In genomic region chr9:57149021-57149420, GRCm38 (mm10) we compare ENCODE assay signal across 8 mouse cellular contexts. TPM values are rescaled to one million over a fixed set of nuclear protein-coding genes. Genes with fewer than 3 reads are reported as not detected.
DNase-seq lines count a peak whose midpoint lies in the region; ATAC-seq lines count a peak whose summit lies in the region.

No protein-coding gene starts in this region.

- H3K36me3 ChIP-seq in heart, embryonic 10.5 days, result peaks cover 8% of the 10 kb centered on the region; the same call in 1 of the 2 replicates
- no peaks in the 10 kb centered on the region for H3K36me3 ChIP-seq in forebrain, embryonic 15.5 days
- no peaks in the 10 kb centered on the region for H3K36me3 ChIP-seq in liver, embryonic 16.5 days (ENCODE audit: control insufficient read depth, insufficient read depth)

- no peaks in the 10 kb centered on the region for H3K9me3 ChIP-seq in heart, embryonic 10.5 days
- no peaks in the 10 kb centered on the region for H3K9me3 ChIP-seq in forebrain, embryonic 15.5 days
- no peaks in the 10 kb centered on the region for H3K9me3 ChIP-seq in liver, embryonic 16.5 days (replicated peaks; ENCODE audit: control insufficient read depth, low read length)

- peaks cover 15% of the 10 kb centered on the region for H3K4me1 ChIP-seq in heart, embryonic 10.5 days
- H3K4me1 ChIP-seq in forebrain, embryonic 15.5 days, result peaks cover 21% of the 10 kb centered on the region
- peaks cover 8% of the 10 kb centered on the region for H3K4me1 ChIP-seq in liver, embryonic 16.5 days (ENCODE audit: control insufficient read depth, low read depth, low read length)

- 69% methylated on average over 6 of the region's 6 CpGs for WGBS in heart, embryonic 10.5 days
- 65% methylated on average over 6 of the region's 6 CpGs for WGBS in forebrain, embryonic 15.5 days
- WGBS in liver, embryonic 16.5 days (ENCODE audit: insufficient replicate concordance), result 65% methylated on average over 6 of the region's 6 CpGs

- H3K9ac ChIP-seq in forebrain, embryonic 15.5 days (replicated peaks), result peak overlapping the region; percentile 73
- H3K9ac ChIP-seq in liver, embryonic 16.5 days (ENCODE audit: low read depth, low read length), result no peak overlapping the region; the same call in 1 of the 2 replicates

- H3K27ac ChIP-seq in heart, embryonic 10.5 days, result peak overlapping the region; percentile 89; the same call in 1 of the 2 replicates
- peak overlapping the region; percentile 91 for H3K27ac ChIP-seq in forebrain, embryonic 15.5 days (replicated peaks)
- H3K27ac ChIP-seq in liver, embryonic 16.5 days (ENCODE audit: low read length), result no peak overlapping the region

- H3K27me3 ChIP-seq in heart, embryonic 10.5 days (ENCODE audit: insufficient read depth, poor library complexity, severe bottlenecking), result no peaks in the 10 kb centered on the region
- H3K27me3 ChIP-seq in forebrain, embryonic 15.5 days, result no peaks in the 10 kb centered on the region
- H3K27me3 ChIP-seq in liver, embryonic 16.5 days (ENCODE audit: control insufficient read depth, insufficient read depth, low read depth, low read length), result no peaks in the 10 kb centered on the region

- H3K4me2 ChIP-seq in forebrain, embryonic 15.5 days (replicated peaks), result peak overlapping the region; percentile 81
- peak overlapping the region; percentile 65 for H3K4me2 ChIP-seq in liver, embryonic 16.5 days (ENCODE audit: low read depth, low read length)

- no peak for ATAC-seq in forebrain, embryonic 15.5 days (replicated peaks)
- no peak for ATAC-seq in liver, embryonic 16.5 days (ENCODE audit: low read depth)

- peak overlapping the region; percentile 66 for H3K4me3 ChIP-seq in heart, embryonic 10.5 days
- H3K4me3 ChIP-seq in forebrain, embryonic 15.5 days, result peak overlapping the region; percentile 57
- H3K4me3 ChIP-seq in liver, embryonic 16.5 days (ENCODE audit: low read depth, low read length), result peak overlapping the region; percentile 62

- DNase-seq in heart, embryonic 10.5 days (ENCODE audit: low spot score), result no peak
- DNase-seq in heart, adult 9 months (ENCODE audit: low spot score in 2 of 2), result no peak
- DNase-seq in B cell, adult 2 months, result peak; percentile 38 to 42
- DNase-seq in right cerebral cortex, postnatal 10 days (ENCODE audit: low spot score in 2 of 2), result no peak
- no peak for DNase-seq in ovary, postnatal 36 days (ENCODE audit: low spot score)
- no peak for DNase-seq in adrenal gland, adult 2 months

RNA-seq across cellular contexts. Expression of gene Neil1, which starts 0.9 kb away (rescaled TPM):
- polyA plus RNA-seq in heart, embryonic 10.5 days (2016; fragmentation: Nextera tagmentation; extraction: Ambion mirVana), result 4.5 TPM in 2 replicates
- polyA plus RNA-seq in forebrain, embryonic 15.5 days (2015; fragmentation: Nextera tagmentation; extraction: Ambion mirVana), result 7.8 and 8.8 TPM in 2 replicates
- 1.9 and 2.3 TPM in 2 replicates for polyA plus RNA-seq in liver, embryonic 16.5 days (2015; fragmentation: Nextera tagmentation; extraction: Ambion mirVana)
- total RNA-seq in adrenal gland, adult 2 months (2021), result 10 to 100 TPM; 10.3 TPM
- 17.7 and 22.5 TPM in 2 replicates for polyA plus RNA-seq in adrenal gland, adult 2 months (2012; rRNA removed)

RNA-seq across cellular contexts. Expression of gene Commd4, which starts 9.1 kb away (rescaled TPM):
- polyA plus RNA-seq in heart, embryonic 10.5 days (2016; fragmentation: Nextera tagmentation; extraction: Ambion mirVana), result 79.9 and 92.8 TPM in 2 replicates
- 171 and 182 TPM in 2 replicates for polyA plus RNA-seq in forebrain, embryonic 15.5 days (2015; fragmentation: Nextera tagmentation; extraction: Ambion mirVana)
- polyA plus RNA-seq in liver, embryonic 16.5 days (2015; fragmentation: Nextera tagmentation; extraction: Ambion mirVana), result 43.8 and 50.3 TPM in 2 replicates
- total RNA-seq in adrenal gland, adult 2 months (2021), result 10 to 100 TPM; 47.5 to 59.8 TPM
- 176 and 182 TPM in 2 replicates for polyA plus RNA-seq in adrenal gland, adult 2 months (2012; rRNA removed)

RNA-seq across cellular contexts. Expression of gene Man2c1, which starts 18.5 kb away (rescaled TPM):
- polyA plus RNA-seq in heart, embryonic 10.5 days (2016; fragmentation: Nextera tagmentation; extraction: Ambion mirVana), result 73.7 and 78.3 TPM in 2 replicates
- 72.4 and 74.3 TPM in 2 replicates for polyA plus RNA-seq in forebrain, embryonic 15.5 days (2015; fragmentation: Nextera tagmentation; extraction: Ambion mirVana)
- 18.6 and 21.2 TPM in 2 replicates for polyA plus RNA-seq in liver, embryonic 16.5 days (2015; fragmentation: Nextera tagmentation; extraction: Ambion mirVana)
- 100 to 1,000 TPM in 1 of 2 experiments, 10 to 100 TPM in 1; 93.3 to 141 TPM for total RNA-seq in adrenal gland, adult 2 months (2021)
- polyA plus RNA-seq in adrenal gland, adult 2 months (2012; rRNA removed), result 352 and 416 TPM in 2 replicates

Comparison
In these comparisons a context has a peak if more than half of its experiments do, and no peak if none do; other contexts are left out.
1. DNase-seq: peak in B cell, adult 2 months (2 of 2); none in heart, embryonic 10.5 days (single experiment), heart, adult 9 months (0 of 2), right cerebral cortex, postnatal 10 days (0 of 2), ovary, postnatal 36 days (single experiment) and adrenal gland, adult 2 months (single experiment).
2. Peak in every context shown above with its lines, with median percentiles within 50 percentile points of each other: H3K4me3 ChIP-seq.